Mouse (Mus musculus) G1E (cell line): ENCODE results near the gene Scrn2.

Experiments
- CTCF ChIP-seq: IDR thresholded peaks from 2 replicates; pipeline ENCODE4 v1.5.1; 2012; ENCODE audit warnings: low read depth, low read length, inconsistent platforms, mixed read lengths
- GATA1 ChIP-seq: IDR thresholded peaks from 2 replicates; pipeline ENCODE4 v1.6.1; 2012; ENCODE audit warnings: borderline replicate concordance, low read length, inconsistent platforms, mixed read lengths
- POLR2AphosphoS5 ChIP-seq: IDR thresholded peaks from 2 replicates; pipeline ENCODE4 v1.6.1; 2012; ENCODE audit warnings: low read depth, low read length, inconsistent platforms; ENCODE audit not compliant: insufficient replicate concordance
- TAL1 ChIP-seq: conservative IDR thresholded peaks from 2 replicates; pipeline ENCODE4 v1.6.1; 2012; ENCODE audit warnings: low read depth, low read length, inconsistent platforms, mixed read lengths

DNA sequence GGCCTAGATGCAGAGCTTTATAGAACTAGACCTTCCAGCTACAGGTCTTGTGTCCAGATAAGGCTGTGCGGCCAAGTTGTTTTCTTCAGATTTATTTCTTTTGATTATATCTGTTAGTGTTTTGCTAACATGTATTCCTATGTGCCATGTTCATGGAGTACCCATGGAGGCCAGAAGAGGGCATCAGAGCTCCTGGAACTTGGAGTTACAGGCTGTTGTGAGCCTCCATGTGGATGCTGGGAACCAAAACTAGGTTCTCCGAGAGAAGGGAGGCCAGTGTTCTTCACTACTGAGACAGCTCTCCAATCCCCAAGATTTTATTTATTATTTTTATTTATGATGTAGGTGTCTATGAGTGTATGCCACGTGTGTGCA lies 34.2 kb downstream of the Scrn2 start:
- TF ChIP-seq CTCF (no peak), GATA1 (no peak), TAL1 (no peak), POLR2AphosphoS5 (no peak)
